Mouse (Mus musculus) brain, embryonic 14.5 days (tissue): ENCODE measurements at regions not wholly inside any gene's neighbourhood (a gene's known extent, or its start where the extent isn't known, plus 50 kb on each side); places are given as distances from the start of the nearest gene placed in this dataset.

Experiments used
- CTCF ChIP-seq: fragments of 200-500 bp; IDR thresholded peaks from 2 replicates; pipeline ENCODE4 v1.5.1; 2012; ENCODE audit warnings: inconsistent platforms, mild to moderate bottlenecking, moderate library complexity, borderline replicate concordance; ENCODE audit not compliant: insufficient read depth, insufficient read length; ENCODE audit errors: extremely low read depth
- POLR2A ChIP-seq: fragments of 200-500 bp; IDR thresholded peaks from 2 replicates; pipeline ENCODE4 v1.6.1; 2012; ENCODE audit warnings: mild to moderate bottlenecking, inconsistent platforms, borderline replicate concordance; ENCODE audit not compliant: poor library complexity, insufficient read depth, insufficient read length, severe bottlenecking; ENCODE audit errors: extremely low read depth

DNA sequence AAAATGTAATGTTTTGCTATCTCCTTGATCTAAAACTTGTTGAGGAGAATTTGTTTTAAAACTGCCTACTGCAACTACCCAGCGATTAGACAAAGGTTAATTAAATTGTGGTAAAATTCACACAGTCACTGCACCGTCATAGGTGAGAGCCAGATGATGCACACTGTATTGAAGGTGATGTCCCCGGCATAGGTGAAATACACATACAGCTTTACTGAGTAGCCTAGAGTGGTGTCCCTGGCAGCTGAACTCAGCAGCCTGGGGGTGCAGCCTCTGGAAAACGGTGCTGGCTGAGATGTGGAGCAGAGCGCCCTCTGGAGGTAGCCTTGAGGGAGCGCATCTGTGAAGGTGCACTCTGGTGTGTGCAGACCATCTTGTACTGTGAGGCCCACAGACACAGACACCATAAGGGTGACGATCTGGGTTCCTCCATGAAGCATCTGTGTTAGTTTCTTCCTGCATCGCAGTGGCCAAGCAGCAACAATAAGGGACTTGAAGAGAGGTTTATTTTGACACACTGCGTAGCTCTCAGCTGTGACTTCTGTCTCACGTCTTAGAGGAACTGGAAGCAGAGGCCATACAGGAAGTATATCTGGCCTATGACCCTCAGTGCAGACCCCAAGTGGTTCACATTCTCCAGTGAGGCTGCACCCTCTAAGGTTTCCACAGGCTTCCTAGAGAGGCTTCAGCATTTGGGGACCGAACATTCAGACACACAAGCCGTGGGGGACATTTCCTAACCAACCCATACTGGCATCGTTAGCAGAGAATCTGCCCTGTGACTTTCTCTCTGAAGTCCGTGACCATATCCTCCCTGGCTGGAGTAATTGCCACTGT is 68.6 kb upstream of the 1700021F07Rik start:
- TF ChIP-seq POLR2A (no peak), CTCF (peak; percentile 75)
